Mouse (Mus musculus) midbrain, postnatal 0 days (tissue): Measurements from ENCODE around the gene G3bp1. TPM values are rescaled to one million over a fixed set of nuclear protein-coding genes. Genes with fewer than 3 reads are reported as not detected.

ENCODE experiments used
- ATAC-seq: fragments of 200-750 bp; cut with Nextera tagmentation; 2 replicates; pipeline ENCODE4 v1.8.0; 2017; ENCODE audit warnings: moderate number of reproducible peaks, mild to moderate bottlenecking, moderate TSS enrichment, moderate library complexity; ENCODE audit not compliant: low FRiP score
- DNase-seq: peaks from one replicate; pipeline ENCODE4 v3.0.0-alpha.2; 2015; ENCODE audit warnings: low spot score
- H3K27ac ChIP-seq: fragments of 300-500 bp; sonication (generic); 2 replicates; pipeline ENCODE4 v1.5.1; 2014; ENCODE audit warnings: low read depth, mild to moderate bottlenecking, low read length, mixed read lengths
- H3K27me3 ChIP-seq: fragments of 300-500 bp; sonication (generic); 2 replicates; pipeline ENCODE4 v1.6.1; 2014; ENCODE audit warnings: low read length, control low read depth, mixed read lengths; ENCODE audit not compliant: insufficient read depth
- H3K36me3 ChIP-seq: fragments of 300-500 bp; sonication (generic); 2 replicates; pipeline ENCODE4 v1.6.1; 2014; ENCODE audit warnings: low read length, control low read depth, mixed read lengths; ENCODE audit not compliant: insufficient read depth
- H3K4me1 ChIP-seq: fragments of 300-500 bp; sonication (generic); 2 replicates; pipeline ENCODE4 v1.6.1; 2014; ENCODE audit warnings: mild to moderate bottlenecking, control low read depth, antibody characterized with exemption, low read length, mixed read lengths; ENCODE audit not compliant: insufficient read depth
- H3K4me2 ChIP-seq: fragments of 300-500 bp; sonication (generic); 2 replicates; pipeline ENCODE4 v1.6.1; 2014; ENCODE audit warnings: low read depth, mild to moderate bottlenecking, low read length, mixed read lengths; ENCODE audit not compliant: poor library complexity, severe bottlenecking
- H3K4me3 ChIP-seq: fragments of 300-500 bp; sonication (generic); 2 replicates; pipeline ENCODE4 v1.5.1; 2014; ENCODE audit warnings: low read depth, mild to moderate bottlenecking, low read length, moderate library complexity
- H3K9ac ChIP-seq: fragments of 300-500 bp; sonication (generic); replicated peaks from 2 replicates; pipeline ENCODE4 v1.6.1; 2014; ENCODE audit warnings: mild to moderate bottlenecking, low read length, moderate library complexity, mixed read lengths; ENCODE audit not compliant: poor library complexity, severe bottlenecking
- H3K9me3 ChIP-seq: fragments of 300-500 bp; sonication (generic); 2 replicates; pipeline ENCODE4 v1.6.1; 2016; ENCODE audit warnings: low read length, control low read depth
- CTCF ChIP-seq: IDR thresholded peaks from 2 replicates; pipeline ENCODE4 v1.5.1; 2016; ENCODE audit warnings: antibody characterized with exemption, mild to moderate bottlenecking
- WGBS: fragments of 180-500 bp; shearing (Covaris S2); extraction: QIAGEN DNeasy Blood & Tissue Kit; methylation state at CpG from one replicate; pipeline ENCODE4 v1.1.7; 2014; 5-methylcytosine and 5-hydroxymethylcytosine counted together
- microRNA-seq: library from miRNA; unstranded; fragments of <30 nt; microRNA quantifications from one replicate; pipeline ENCODE4, GENCODE M21; 2016; ENCODE audit warnings: borderline number of aligned reads
- polyA plus RNA-seq: library from polyadenylated mRNA; unstranded; fragments of >200 nt; fragmentation: Nextera tagmentation; extraction: Ambion mirVana; gene quantifications from 2 replicates; pipeline ENCODE4 v1.2.1, GENCODE M21; 2015
- total RNA-seq: library from RNA; depleted of rRNA; stranded (reverse); fragments of >200 nt; gene quantifications from 2 replicates; pipeline ENCODE4 v1.2.3, GENCODE M21; 2014; rRNA removed

The G3bp1 gene
- total and polyA plus RNA-seq, 2 experiments from 2014 or later: 59.2 to 67.4 TPM

- WGBS: 67% methylated on average over 7 of the region's 7 CpGs
- Histone ChIP-seq H3K4me3 (no peak overlapping the region), H3K36me3 (no peaks in the 10 kb centered on the region), H3K27me3 (no peaks in the 10 kb centered on the region), H3K4me2 (no peak overlapping the region), H3K27ac (no peak overlapping the region), H3K9ac (no peak overlapping the region), H3K4me1 (no peaks in the 10 kb centered on the region), H3K9me3 (no peaks in the 10 kb centered on the region)
- no peak for DNase-seq
- ATAC-seq: no peak
- no peak for TF ChIP-seq CTCF
These were observed 72.6 kb downstream of the G3bp1 start for GRCm38 (mm10) chr11:55542128-55542527.

DNA sequence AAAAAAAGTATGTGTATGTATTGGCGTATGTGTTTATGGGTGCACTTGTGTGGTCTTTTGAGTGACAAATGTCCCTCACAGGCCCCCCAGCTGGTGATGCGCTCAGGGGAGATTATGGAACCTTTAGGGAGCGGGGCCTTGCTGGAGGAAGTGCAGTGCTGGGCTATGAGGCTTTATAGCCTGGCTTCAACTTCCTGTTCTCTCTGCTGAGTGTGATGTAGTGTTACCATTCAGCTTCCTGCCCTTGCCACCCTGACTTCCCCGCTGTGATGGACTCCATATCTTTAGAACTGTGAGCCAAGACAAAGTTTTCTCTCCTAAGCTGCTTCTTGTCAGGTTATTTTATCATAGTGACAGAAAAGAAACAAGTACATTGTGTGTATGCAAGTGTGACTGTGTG, 73.2 kb downstream of the G3bp1 start:
- Histone ChIP-seq H3K9ac (no peak overlapping the region), H3K9me3 (no peaks in the 10 kb centered on the region), H3K27ac (no peak overlapping the region), H3K4me1 (no peaks in the 10 kb centered on the region), H3K4me2 (no peak overlapping the region), H3K36me3 (no peaks in the 10 kb centered on the region), H3K27me3 (no peaks in the 10 kb centered on the region), H3K4me3 (no peak overlapping the region)
- no peak for DNase-seq
- no peak for TF ChIP-seq CTCF
- no peak for ATAC-seq
- WGBS: 76% methylated on average over 4 of the region's 4 CpGs

GRCm38 (mm10) chr11:55545690-55546089, 76.2 kb downstream of the G3bp1 start:
- no peak for ATAC-seq
- no peak for TF ChIP-seq CTCF
- Histone ChIP-seq H3K9me3 (no peaks in the 10 kb centered on the region), H3K27me3 (no peaks in the 10 kb centered on the region), H3K4me2 (no peak overlapping the region), H3K27ac (no peak overlapping the region), H3K9ac (no peak overlapping the region), H3K4me3 (no peak overlapping the region), H3K36me3 (no peaks in the 10 kb centered on the region), H3K4me1 (no peaks in the 10 kb centered on the region)
- 68% methylated on average over 1 of the region's 1 CpGs for WGBS
- no peak for DNase-seq

Small RNAs within 50 kb of the gene (microRNA-seq; reads per million reads assigned to microRNA genes)
- gene Mir7652: not detected

Other genes starting within 250 kb of the G3bp1 start
- 1.1 and 4.2 TPM in 2 replicates for gene Fat2, start 133.1 kb upstream of the G3bp1 start, total RNA-seq
- 0.04 TPM in 2 replicates for gene Fat2, start 133.1 kb upstream of the G3bp1 start, polyA plus RNA-seq
- gene Sparc, start 46.5 kb upstream of the G3bp1 start, total RNA-seq: 261 and 313 TPM in 2 replicates
- gene Sparc, start 46.5 kb upstream of the G3bp1 start, polyA plus RNA-seq: 570 and 625 TPM in 2 replicates
- gene Atox1, start 8.4 kb upstream of the G3bp1 start, total RNA-seq: 133 and 147 TPM in 2 replicates
- gene Atox1, start 8.4 kb upstream of the G3bp1 start, polyA plus RNA-seq: 235 and 252 TPM in 2 replicates
- 1.9 and 4.4 TPM in 2 replicates for gene Glra1, start 138.5 kb downstream of the G3bp1 start, total RNA-seq
- 0.43 and 0.47 TPM in 2 replicates for gene Glra1, start 138.5 kb downstream of the G3bp1 start, polyA plus RNA-seq